Mouse (Mus musculus) left cerebral cortex, adult 8-10 months (tissue): ENCODE measurements around the gene Zfp598. TPM values are rescaled to one million over a fixed set of nuclear protein-coding genes. Genes with fewer than 3 reads are reported as not detected.

Source experiments
- DNase-seq, 2 experiments: peaks; one replicate each; pipeline ENCODE4 v3.0.0; 2022; ENCODE audit warnings: low spot score in 2 of 2
- total RNA-seq, 4 experiments: library from RNA; stranded (reverse); gene quantifications; 2 replicates each; pipeline ENCODE4 v1.2.4; 2022

The Zfp598 gene
- 10 to 100 TPM; 30.4 to 40.9 (median 36.1) TPM for total RNA-seq

GRCm38 (mm10) chr17:24669545-24670245, at the start of gene Zfp598:
Gene Zfp598, plus strand, starts transcription at chr17:24669687.
- peak; percentile 86 to 91 for DNase-seq

- no peak for DNase-seq
Measured at GRCm38 (mm10) chr17:24625472-24625871, 44.0 kb upstream of the Zfp598 start.

DNA sequence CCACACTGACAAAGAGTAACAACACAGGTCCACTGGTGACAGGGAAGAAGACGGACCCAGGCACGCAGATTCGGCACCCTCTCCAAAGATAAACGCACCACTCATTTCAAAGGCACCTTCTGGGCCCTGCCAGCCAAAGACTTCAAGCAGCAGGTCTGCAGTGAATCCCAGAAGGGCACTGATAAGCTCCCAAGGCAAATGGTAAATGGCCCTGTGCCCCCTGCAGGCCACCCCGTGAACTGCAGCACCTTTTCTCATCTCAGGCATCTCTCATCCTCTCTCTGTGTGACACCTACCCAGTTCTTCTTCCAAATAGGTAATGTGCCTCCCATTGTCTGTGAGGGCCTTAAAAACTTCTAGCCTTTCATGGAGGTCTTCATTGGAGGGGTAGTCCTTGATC, 40.8 kb upstream of the Zfp598 start:
- peak in 1 of 2 experiments; percentile 82 for DNase-seq

- DNase-seq: peak in 1 of 2 experiments; percentile 56
Measured at GRCm38 (mm10) chr17:24630072-24630471, 39.4 kb upstream of the Zfp598 start.

DNA sequence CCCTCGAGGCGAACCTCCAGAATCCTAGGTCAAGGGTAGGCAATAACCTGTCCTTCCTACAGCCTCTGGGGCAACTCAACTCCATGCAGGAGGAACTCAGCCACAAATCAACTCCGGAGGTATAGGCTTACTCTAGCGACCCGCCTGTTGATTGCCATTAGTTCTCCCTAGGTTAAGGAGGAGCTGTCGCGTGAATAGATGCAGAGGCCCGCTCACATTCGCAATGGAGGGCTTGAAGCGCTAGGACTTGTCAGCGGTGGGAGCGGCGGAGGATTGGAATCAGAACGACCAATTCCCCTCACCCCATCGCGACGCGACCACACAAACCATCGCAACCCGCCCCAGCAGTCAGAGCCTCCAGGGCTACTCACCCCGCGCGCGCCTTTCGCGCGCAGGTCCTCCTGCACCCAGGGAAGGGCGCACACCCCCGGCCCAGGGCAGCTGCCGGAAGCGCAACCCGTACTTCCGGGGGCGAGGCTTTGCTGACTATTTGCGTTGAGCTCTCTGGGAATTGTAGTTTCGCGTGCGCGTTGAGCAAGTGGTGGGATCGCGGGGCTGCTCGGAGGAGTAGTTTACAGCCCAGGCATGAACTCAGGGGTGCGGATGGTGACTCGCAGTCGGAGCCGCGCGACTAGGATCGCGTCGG, 37.2 kb upstream of the Zfp598 start, which contains the start of the genes Tsc2 and Nthl1:
Tsc2 (minus strand) TSS at position 464 of the 646 bp plus-strand sequence.
Nthl1 (plus strand) TSS at position 514 of the 646 bp plus-strand sequence.
- DNase-seq: peak; percentile 71 to 75

- no peak for DNase-seq
Measured at GRCm38 (mm10) chr17:24632813-24633449, 36.6 kb upstream of the Zfp598 start.

DNA sequence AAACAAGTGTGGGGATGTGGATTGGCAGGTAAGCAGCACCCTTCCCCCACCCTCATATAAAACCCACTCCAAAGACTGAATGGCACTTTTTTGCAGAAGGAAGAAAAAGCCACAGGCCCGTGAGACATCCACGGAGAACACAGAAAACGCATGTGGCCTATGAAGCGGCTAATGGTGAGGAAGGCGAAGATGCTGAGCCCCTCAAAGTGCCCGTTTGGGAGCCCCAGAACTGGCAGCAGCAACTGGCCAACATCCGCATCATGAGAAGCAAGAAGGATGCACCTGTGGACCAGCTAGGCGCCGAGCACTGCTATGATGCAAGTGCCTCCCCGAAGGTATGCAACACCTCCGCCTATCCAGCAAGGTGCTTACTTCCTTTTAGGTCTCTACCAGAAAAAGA, 35.7 kb upstream of the Zfp598 start:
- DNase-seq: no peak

DNA sequence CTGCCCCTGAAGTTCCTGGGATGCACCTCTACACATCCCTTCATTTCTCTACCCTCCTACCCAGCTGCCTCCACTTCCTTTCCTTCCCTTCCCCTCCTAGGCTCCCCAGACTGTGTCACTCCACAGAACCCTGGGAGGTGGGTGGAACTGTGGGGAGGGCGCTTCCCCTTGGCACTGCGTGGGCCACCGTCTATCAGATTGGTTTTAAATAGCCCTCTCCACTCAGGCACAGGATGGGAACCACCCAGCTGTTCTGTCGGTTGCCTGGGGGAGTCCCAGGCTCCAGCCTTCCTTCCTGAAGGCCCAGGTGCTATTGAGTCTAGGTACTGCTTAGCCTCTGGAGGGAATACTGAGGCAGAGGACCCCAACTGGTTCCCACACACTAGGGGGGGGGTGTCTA, 34.5 kb upstream of the Zfp598 start:
- DNase-seq: peak in 1 of 2 experiments; percentile 66

DNA sequence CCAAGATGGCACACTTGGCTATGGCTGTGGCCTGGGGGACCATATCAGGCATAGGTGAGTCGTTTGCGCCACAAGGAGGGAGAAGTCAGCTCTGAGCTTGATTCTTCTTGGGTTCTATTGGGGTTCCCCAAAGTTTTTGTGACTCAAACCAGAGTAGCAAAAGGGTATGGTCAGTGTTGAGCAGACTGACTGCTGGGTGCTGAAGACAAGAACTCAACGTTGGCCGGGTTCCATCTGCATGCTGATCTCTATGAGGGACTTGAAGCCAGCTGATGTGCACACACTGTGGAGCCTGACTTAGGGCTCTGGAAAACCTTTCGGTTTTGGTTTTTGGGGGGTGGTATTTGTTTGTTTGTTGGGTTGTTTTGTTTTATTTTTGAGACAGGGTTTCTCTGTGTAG, 33.8 kb upstream of the Zfp598 start:
- no peak for DNase-seq

GRCm38 (mm10) chr17:24636781-24637481, 32.6 kb upstream of the Zfp598 start:
- no peak for DNase-seq

DNA sequence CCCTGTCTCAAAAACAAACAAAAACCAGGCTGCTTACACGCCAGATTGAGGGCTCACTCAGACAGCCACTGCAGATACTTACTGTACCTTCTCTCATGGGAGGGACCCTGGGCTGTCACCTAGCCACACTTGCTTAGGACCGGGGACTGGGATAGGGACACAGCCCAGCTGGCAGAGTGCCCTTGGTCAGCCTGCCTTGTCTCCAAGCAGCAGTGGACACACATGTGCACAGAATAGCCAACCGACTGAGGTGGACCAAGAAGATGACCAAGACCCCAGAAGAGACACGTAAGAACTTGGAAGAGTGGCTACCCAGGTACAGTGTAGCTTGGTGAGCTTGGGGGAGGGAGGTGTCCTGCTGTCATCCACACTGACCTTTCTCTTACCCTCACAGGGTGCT, 31.3 kb upstream of the Zfp598 start:
- no peak for DNase-seq

GRCm38 (mm10) chr17:24638840-24639239, 30.6 kb upstream of the Zfp598 start:
- DNase-seq: no peak

DNA sequence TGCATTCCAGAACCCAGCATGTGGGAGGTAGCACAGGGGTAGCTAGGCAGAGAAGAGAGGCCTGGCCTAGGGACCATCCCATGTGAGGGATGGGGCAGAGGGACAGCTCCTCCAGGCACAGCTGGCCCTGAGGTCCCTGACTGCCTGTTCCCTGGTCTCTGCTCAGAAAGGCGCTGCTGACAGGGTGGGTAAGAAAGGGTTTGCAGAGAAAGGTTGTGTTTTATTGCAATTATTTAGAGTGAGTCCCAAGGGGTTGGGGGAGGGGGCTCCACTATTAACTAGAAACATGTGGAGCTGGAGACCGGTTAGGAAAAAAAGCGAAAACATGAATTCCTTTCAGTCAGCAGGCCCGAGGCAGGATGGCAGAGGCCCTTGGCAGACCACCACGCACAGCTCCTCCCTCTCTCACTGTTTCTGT, 29.9 kb upstream of the Zfp598 start:
- no peak for DNase-seq

DNA sequence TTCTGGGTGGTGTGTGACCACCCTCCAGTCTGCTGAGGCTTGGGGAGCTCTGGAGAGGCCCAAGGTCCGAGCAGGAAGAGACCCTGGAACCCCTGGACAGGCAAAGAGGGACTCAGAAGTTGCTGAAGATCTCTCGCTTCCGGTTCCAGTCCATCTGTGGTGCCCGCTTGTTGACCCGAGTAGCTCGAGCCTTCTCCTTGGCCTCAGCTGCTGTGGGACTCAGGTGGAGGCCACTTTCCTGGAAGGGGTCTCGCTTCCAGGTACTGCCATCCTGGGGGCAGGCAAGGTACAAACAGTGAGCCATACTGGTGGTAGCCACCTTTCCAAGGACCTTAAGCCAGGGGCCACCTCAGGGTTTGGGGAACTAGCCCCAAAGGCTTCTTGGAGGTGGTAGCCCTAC, 29.4 kb upstream of the Zfp598 start:
- no peak for DNase-seq

DNA sequence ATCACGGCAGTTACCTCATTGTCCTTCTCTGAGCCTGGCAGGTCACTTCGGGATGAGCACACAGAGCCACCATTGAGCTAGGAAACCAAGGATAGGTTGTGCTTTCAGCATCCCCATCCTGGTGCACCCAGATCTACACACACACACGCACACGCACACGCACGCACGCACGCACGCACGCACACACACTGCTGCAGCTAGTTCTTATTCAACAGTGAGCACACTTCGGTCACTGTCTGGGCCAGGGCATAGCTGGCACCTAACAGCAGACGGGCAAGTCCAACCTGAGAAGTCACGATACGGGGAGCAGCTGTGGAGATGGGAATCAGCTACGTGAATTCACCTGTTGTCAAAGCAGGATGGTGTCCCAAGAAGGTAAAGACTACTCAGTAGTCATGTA, 28.9 kb upstream of the Zfp598 start:
- no peak for DNase-seq

- no peak for DNase-seq
Measured at GRCm38 (mm10) chr17:24641944-24642343, 27.5 kb upstream of the Zfp598 start.

DNA sequence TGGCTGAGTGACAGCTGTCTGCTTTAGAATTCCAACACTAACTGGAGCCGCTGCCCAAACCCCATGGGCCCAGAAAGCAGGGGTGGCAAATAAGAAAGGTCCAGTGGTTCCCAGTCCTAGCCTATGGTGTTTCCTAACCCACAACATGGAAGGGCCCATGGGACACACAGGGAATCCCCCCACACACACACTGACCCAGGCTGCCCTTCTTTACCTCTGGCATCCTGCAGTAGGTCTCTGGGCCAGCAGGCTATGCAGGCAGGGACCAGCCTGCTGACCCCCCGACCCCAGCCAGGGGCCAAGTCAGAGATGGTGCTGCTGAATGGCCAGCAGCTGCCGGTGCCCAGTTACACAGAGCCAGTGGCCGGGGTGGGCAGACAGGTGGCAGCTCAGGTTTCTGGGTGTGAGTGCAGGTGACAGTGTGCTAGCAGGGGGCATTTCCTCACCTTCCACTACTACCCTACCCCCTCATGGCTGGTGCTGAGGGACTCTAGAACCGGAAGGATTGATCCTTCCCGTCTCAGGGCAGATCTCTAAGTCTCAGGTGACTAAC, 26.6 kb upstream of the Zfp598 start:
- no peak for DNase-seq

DNA sequence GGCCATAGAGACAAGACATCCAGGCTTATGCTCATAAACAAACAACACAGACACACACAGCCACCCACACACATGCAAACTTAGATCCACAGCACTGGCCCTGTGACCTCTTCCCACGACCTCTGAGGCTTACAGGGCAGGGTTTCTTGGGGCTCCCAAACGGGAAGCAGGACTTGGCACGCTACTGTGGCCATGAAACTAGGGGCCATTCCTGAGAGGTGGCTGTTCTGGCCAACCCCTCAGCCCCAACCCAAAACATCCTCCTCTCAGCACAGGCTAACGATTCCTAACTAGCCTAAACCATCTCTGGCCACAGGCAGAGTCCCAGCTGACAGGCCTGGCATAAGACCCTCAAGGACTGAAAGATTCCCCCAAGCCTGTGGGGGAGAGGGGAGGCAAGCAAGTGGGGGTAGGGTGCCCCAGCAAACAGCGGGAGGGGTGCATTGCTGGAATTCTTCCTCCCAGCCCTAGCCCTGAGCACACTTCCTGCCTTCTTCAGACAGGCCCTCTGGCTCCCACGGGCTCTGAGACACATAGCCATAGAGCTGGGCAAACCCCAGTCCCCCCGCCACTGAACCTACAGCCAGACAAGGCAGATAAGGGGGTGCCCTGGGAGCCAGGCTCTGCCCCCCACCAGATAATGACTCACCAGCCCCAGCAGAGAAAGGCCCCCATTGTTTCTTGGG, 25.3 kb upstream of the Zfp598 start:
- DNase-seq: no peak

DNA sequence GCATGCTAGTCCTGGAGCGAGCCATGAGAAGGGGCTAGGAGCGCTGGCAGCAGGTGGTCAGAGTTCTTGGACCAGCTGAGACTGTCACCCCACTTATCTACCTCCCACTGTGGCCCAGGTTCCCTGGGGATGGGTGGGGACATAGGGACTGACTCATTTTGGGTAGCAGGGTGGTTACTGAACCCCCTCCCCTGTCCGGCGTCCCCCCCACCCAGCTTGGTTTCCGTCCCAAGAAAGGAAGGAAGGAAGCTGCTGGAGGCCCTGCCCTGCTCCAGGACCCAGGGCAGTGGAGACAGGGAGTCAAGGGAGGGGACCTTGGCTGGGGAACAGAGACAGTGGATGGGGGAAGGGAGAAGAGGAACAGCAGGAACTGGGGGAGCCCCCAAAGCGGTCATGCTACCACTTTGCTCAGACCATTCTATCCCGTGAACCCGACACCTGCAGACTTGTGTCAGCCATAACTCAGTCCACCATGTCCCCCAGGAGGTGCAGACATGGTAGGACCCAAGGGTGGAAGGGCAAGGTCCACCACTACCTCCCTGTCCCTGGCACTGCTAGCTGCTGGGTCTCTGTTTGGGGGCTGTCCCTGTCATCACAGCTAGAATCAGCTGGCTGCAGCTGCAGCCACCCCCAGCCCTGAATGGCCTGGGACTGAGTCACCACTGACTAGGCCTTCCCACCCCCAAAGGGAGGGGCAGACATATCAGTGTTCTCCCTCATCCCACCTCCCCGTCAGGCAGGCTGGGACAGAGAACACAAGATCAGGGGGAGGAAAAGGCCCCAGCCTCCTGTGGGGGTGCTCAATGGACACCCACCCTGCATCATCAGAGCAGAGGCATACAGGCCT, 24.4 kb upstream of the Zfp598 start:
- no peak for DNase-seq

GRCm38 (mm10) chr17:24645916-24646315, 23.6 kb upstream of the Zfp598 start:
- no peak for DNase-seq
